Mouse (Mus musculus) hindbrain, embryonic 12.5 days (tissue): Measurements from ENCODE around the gene Ube2g1. TPM values are rescaled to one million over a fixed set of nuclear protein-coding genes. Genes with fewer than 3 reads are reported as not detected.

Experiments
- ATAC-seq: fragments of 200-750 bp; cut with Nextera tagmentation; 2 replicates; pipeline ENCODE4 v1.8.0; 2017; ENCODE audit warnings: moderate TSS enrichment; ENCODE audit not compliant: low FRiP score
- H3K27ac ChIP-seq: fragments of 300-500 bp; sonication (generic); 2 replicates; pipeline ENCODE4 v1.5.1; 2016; ENCODE audit warnings: mild to moderate bottlenecking
- H3K27me3 ChIP-seq: fragments of 300-500 bp; sonication (generic); 2 replicates; pipeline ENCODE4 v1.6.1; 2016; ENCODE audit warnings: mild to moderate bottlenecking
- H3K36me3 ChIP-seq: fragments of 300-500 bp; sonication (generic); 2 replicates; pipeline ENCODE4 v1.6.1; 2016; ENCODE audit warnings: mild to moderate bottlenecking
- H3K4me1 ChIP-seq: fragments of 300-500 bp; sonication (generic); 2 replicates; pipeline ENCODE4 v1.6.1; 2016
- H3K4me2 ChIP-seq: fragments of 300-500 bp; sonication (generic); replicated peaks from 2 replicates; pipeline ENCODE4 v1.6.1; 2016; ENCODE audit warnings: mild to moderate bottlenecking
- H3K4me3 ChIP-seq: fragments of 300-500 bp; sonication (generic); 2 replicates; pipeline ENCODE4 v1.5.1; 2016; ENCODE audit warnings: mild to moderate bottlenecking
- H3K9ac ChIP-seq: fragments of 300-500 bp; sonication (generic); 2 replicates; pipeline ENCODE4 v1.6.1; 2016; ENCODE audit warnings: mild to moderate bottlenecking, moderate library complexity
- H3K9me3 ChIP-seq: fragments of 300-500 bp; sonication (generic); replicated peaks from 2 replicates; pipeline ENCODE4 v1.6.1; 2016; ENCODE audit warnings: mild to moderate bottlenecking
- WGBS: fragments of 180-500 bp; shearing (Covaris S2); methylation state at CpG from one replicate; pipeline ENCODE4 v1.1.7; 2016; 5-methylcytosine and 5-hydroxymethylcytosine counted together
- polyA plus RNA-seq: library from polyadenylated mRNA; unstranded; fragments of >200 nt; fragmentation: Nextera tagmentation; extraction: Ambion mirVana; gene quantifications from 2 replicates; pipeline ENCODE4 v1.2.1, GENCODE M21; 2016

The Ube2g1 gene
- 115 and 123 TPM in 2 replicates for polyA plus RNA-seq

GRCm38 (mm10) chr11:72606694-72607407 lies at the start of gene Ube2g1:
Gene Ube2g1, plus strand, starts transcription at chr11:72607283.
- H3K9ac ChIP-seq = peak within 1 kb of the TSS; percentile 97
- H3K36me3 ChIP-seq = no peaks in the 10 kb centered on the region
- H3K4me3 ChIP-seq = peak within 1 kb of the TSS; percentile 91
- H3K27me3 ChIP-seq = no peaks in the 10 kb centered on the region
- peak; percentile 95 for ATAC-seq
- H3K27ac ChIP-seq = peak within 1 kb of the TSS; percentile 98
- peaks cover 11% of the 10 kb centered on the region for H3K4me1 ChIP-seq
- H3K9me3 ChIP-seq = no peaks in the 10 kb centered on the region
- H3K4me2 ChIP-seq = peak within 1 kb of the TSS; percentile 49
- 2% methylated on average over 53 of the region's 56 CpGs for WGBS

- no peaks in the 10 kb centered on the region for H3K4me1 ChIP-seq
- 67% methylated on average over 5 of the region's 5 CpGs for WGBS
- ATAC-seq = no peak
- H3K27me3 ChIP-seq = no peaks in the 10 kb centered on the region
- H3K9ac ChIP-seq = no peak overlapping the region
- no peaks in the 10 kb centered on the region for H3K36me3 ChIP-seq
- no peaks in the 10 kb centered on the region for H3K9me3 ChIP-seq
- no peak overlapping the region for H3K27ac ChIP-seq
- H3K4me2 ChIP-seq = no peak overlapping the region
- H3K4me3 ChIP-seq = no peak overlapping the region
Observed at GRCm38 (mm10) chr11:72558155-72558554, 48.9 kb upstream of the Ube2g1 start.

GRCm38 (mm10) chr11:72560661-72561060 lies 46.4 kb upstream of the Ube2g1 start:
- H3K4me2 ChIP-seq = no peak overlapping the region
- no peak overlapping the region for H3K27ac ChIP-seq
- H3K27me3 ChIP-seq = no peaks in the 10 kb centered on the region
- H3K4me3 ChIP-seq = no peak overlapping the region
- no peaks in the 10 kb centered on the region for H3K4me1 ChIP-seq
- no peaks in the 10 kb centered on the region for H3K36me3 ChIP-seq
- H3K9ac ChIP-seq = no peak overlapping the region
- no peak for ATAC-seq
- H3K9me3 ChIP-seq = no peaks in the 10 kb centered on the region
- WGBS = 76% methylated on average over 3 of the region's 3 CpGs

- Histone ChIP-seq H3K27me3 (no peaks in the 10 kb centered on the region), H3K9me3 (no peaks in the 10 kb centered on the region), H3K27ac (no peak overlapping the region), H3K4me1 (no peaks in the 10 kb centered on the region), H3K9ac (no peak overlapping the region), H3K36me3 (no peaks in the 10 kb centered on the region), H3K4me3 (no peak overlapping the region), H3K4me2 (no peak overlapping the region)
- WGBS = 30% methylated on average over 6 of the region's 6 CpGs
- ATAC-seq = peak; percentile 66
Observed at GRCm38 (mm10) chr11:72564232-72564807, 42.8 kb upstream of the Ube2g1 start.

- H3K27ac ChIP-seq = no peak overlapping the region
- H3K4me2 ChIP-seq = no peak overlapping the region
- no peaks in the 10 kb centered on the region for H3K4me1 ChIP-seq
- H3K4me3 ChIP-seq = no peak overlapping the region
- H3K9ac ChIP-seq = no peak overlapping the region
- peaks cover 1% of the 10 kb centered on the region for H3K27me3 ChIP-seq
- no peaks in the 10 kb centered on the region for H3K9me3 ChIP-seq
- no peaks in the 10 kb centered on the region for H3K36me3 ChIP-seq
- ATAC-seq = no peak
- WGBS = 84% methylated on average over 7 of the region's 7 CpGs
Observed at GRCm38 (mm10) chr11:72566304-72566703, 40.8 kb upstream of the Ube2g1 start.

- Histone ChIP-seq H3K9me3 (no peaks in the 10 kb centered on the region), H3K4me1 (no peaks in the 10 kb centered on the region), H3K27ac (no peak overlapping the region), H3K4me2 (no peak overlapping the region), H3K36me3 (no peaks in the 10 kb centered on the region), H3K9ac (no peak overlapping the region), H3K27me3 (peaks cover 5% of the 10 kb centered on the region), H3K4me3 (no peak overlapping the region)
- 36% methylated on average over 10 of the region's 10 CpGs for WGBS
- ATAC-seq = no peak
Observed at GRCm38 (mm10) chr11:72566816-72567338, 40.2 kb upstream of the Ube2g1 start.

GRCm38 (mm10) chr11:72569051-72569450 lies 38.0 kb upstream of the Ube2g1 start:
- ATAC-seq = no peak
- Histone ChIP-seq H3K4me3 (no peak overlapping the region), H3K9me3 (no peaks in the 10 kb centered on the region), H3K27ac (no peak overlapping the region), H3K27me3 (peaks cover 5% of the 10 kb centered on the region), H3K4me2 (no peak overlapping the region), H3K36me3 (no peaks in the 10 kb centered on the region), H3K9ac (no peak overlapping the region), H3K4me1 (no peaks in the 10 kb centered on the region)
- WGBS = 56% methylated on average over 8 of the region's 8 CpGs

- Histone ChIP-seq H3K9ac (no peak overlapping the region), H3K4me2 (no peak overlapping the region), H3K27ac (no peak overlapping the region), H3K27me3 (peaks cover 5% of the 10 kb centered on the region), H3K4me3 (no peak overlapping the region), H3K4me1 (no peaks in the 10 kb centered on the region), H3K9me3 (no peaks in the 10 kb centered on the region), H3K36me3 (no peaks in the 10 kb centered on the region)
- 66% methylated on average over 11 of the region's 11 CpGs for whole genome bisulfite sequencing
- ATAC-seq = peak; percentile 39
Observed at GRCm38 (mm10) chr11:72569671-72570318, 37.3 kb upstream of the Ube2g1 start.

GRCm38 (mm10) chr11:72570319-72570979 lies 36.6 kb upstream of the Ube2g1 start:
- no peaks in the 10 kb centered on the region for H3K9me3 ChIP-seq
- H3K9ac ChIP-seq = no peak overlapping the region; the same call in 1 of the 2 replicates
- H3K4me3 ChIP-seq = peak overlapping the region; percentile 16
- H3K36me3 ChIP-seq = no peaks in the 10 kb centered on the region
- peak overlapping the region; percentile 44 for H3K4me2 ChIP-seq
- peaks cover 5% of the 10 kb centered on the region for H3K27me3 ChIP-seq
- peak; percentile 78 for ATAC-seq
- H3K4me1 ChIP-seq = no peaks in the 10 kb centered on the region
- no peak overlapping the region for H3K27ac ChIP-seq
- WGBS = 4% methylated on average over 18 of the region's 18 CpGs

- no peaks in the 10 kb centered on the region for H3K9me3 ChIP-seq
- peaks cover 7% of the 10 kb centered on the region; the same call in 1 of the 2 replicates for H3K4me1 ChIP-seq
- H3K27me3 ChIP-seq = peaks cover 5% of the 10 kb centered on the region
- no peaks in the 10 kb centered on the region for H3K36me3 ChIP-seq
- 100% methylated on average over 1 of the region's 1 CpGs for WGBS
- no peak overlapping the region for H3K4me3 ChIP-seq
- no peak overlapping the region for H3K4me2 ChIP-seq
- H3K27ac ChIP-seq = no peak overlapping the region
- no peak overlapping the region for H3K9ac ChIP-seq
- ATAC-seq = no peak
Observed at GRCm38 (mm10) chr11:72573819-72574218, 33.3 kb upstream of the Ube2g1 start.

- Histone ChIP-seq H3K9ac (no peak overlapping the region), H3K4me1 (peaks cover 7% of the 10 kb centered on the region; the same call in 1 of the 2 replicates), H3K9me3 (no peaks in the 10 kb centered on the region), H3K4me2 (peak overlapping the region; percentile 62), H3K36me3 (no peaks in the 10 kb centered on the region), H3K27ac (peak overlapping the region; percentile 36; the same call in 1 of the 2 replicates), H3K27me3 (peaks cover 5% of the 10 kb centered on the region), H3K4me3 (peak overlapping the region; percentile 24)
- WGBS = 24% methylated on average over 7 of the region's 7 CpGs
- peak; percentile 12; the same call in 1 of the 2 replicates for ATAC-seq
Observed at GRCm38 (mm10) chr11:72576111-72576465, 31.0 kb upstream of the Ube2g1 start.
